Mouse (Mus musculus) C2C12 (cell line): Measurements from ENCODE around the gene Hipk2.

Experiments
- CTCF ChIP-seq: IDR thresholded peaks from one replicate; pipeline ENCODE4 v1.5.1; 2011; ENCODE audit not compliant: control insufficient read depth, insufficient read depth, insufficient read length
- MYOG ChIP-seq: IDR thresholded peaks from one replicate; pipeline ENCODE4 v1.6.1; 2011; ENCODE audit not compliant: control insufficient read depth, insufficient read length; ENCODE audit errors: extremely low read depth
- USF1 ChIP-seq: IDR thresholded peaks from one replicate; pipeline ENCODE4 v1.6.1; 2011; ENCODE audit warnings: low read depth, mild to moderate bottlenecking, control low read depth, moderate library complexity

GRCm38 (mm10) chr6:38900073-38900472, 24.1 kb upstream of the Hipk2 start:
- TF ChIP-seq CTCF (no peak), MYOG (no peak), USF1 (no peak)
